Mouse (Mus musculus) spleen, postnatal 14 days (tissue): ENCODE measurements around the gene Trmt10c.
"Not testable (repeated sequence)": the region's sequence is repeated elsewhere in the genome, so short reads cannot be mapped to it uniquely, and the experiment has no call there.

Experiments
- DNase-seq, 2 experiments: peaks; one replicate each; pipeline ENCODE4 v3.0.0; 2021 to 2022; ENCODE audit warnings: low spot score in 2 of 2

The Trmt10c gene

DNA sequence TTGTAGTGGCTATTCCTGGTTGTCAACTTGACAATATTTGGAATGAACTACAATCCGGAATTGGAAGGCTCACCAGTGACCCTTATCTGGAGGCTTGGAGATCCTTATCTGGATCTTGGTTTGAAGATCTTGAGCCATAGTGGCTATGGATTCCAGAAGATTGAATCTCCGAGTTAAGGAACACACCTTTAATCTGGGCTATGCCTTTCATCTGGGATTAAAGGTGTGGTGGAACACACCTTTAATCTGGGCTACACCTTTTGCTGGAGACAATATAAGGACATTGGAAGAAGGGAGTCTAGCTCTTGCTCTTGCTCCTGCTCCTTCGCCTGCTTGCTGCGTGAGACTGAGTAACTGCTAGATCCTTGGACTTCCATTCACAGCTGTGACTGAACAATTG is 10.4 kb upstream of the Trmt10c start, which contains the start of gene Senp7:
TSS of gene Senp7 (plus strand) at position 301 of the 400 bp plus-strand sequence.
- not testable (repeated sequence) for DNase-seq

DNA sequence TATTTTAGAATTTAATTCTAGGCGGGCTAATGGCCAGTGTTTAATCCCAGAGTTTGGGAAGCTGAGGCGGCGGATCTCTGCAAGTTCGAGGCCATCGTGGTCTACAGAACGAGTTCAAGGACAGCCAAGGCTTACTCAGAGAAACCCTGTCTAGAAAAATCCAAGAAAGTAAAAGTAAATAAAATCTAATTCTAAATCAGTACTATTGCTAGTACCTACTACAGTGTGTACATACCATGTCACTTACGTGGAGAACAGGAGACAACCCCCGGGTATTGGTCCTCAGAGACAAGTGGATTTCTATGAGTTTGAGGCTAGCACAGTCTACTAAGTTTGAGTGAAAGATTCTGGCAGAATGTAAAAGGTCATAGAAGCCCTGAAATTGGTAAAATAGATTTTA is 471 bp upstream of the Trmt10c start:
- DNase-seq, result no peak

DNA sequence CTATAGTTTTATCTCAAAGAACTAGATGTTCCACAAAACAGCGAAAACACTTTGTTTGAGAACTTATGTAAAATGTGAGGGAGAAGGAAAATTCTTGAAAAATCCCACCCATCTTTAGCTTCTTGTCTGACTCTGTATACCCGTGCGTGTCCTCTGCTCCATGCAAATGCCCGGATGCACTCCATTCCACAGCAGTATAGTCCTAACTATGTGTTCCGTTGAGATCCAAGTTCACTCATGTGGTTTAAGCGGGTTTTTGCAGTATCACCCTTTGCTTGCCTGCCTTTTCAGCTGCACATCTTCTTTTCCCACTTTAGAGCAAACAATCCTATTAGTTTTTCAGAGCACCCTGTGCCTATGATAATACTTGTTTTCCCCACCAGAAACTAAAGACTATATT is 1.1 kb downstream of the Trmt10c start:
- no peak for DNase-seq

DNA sequence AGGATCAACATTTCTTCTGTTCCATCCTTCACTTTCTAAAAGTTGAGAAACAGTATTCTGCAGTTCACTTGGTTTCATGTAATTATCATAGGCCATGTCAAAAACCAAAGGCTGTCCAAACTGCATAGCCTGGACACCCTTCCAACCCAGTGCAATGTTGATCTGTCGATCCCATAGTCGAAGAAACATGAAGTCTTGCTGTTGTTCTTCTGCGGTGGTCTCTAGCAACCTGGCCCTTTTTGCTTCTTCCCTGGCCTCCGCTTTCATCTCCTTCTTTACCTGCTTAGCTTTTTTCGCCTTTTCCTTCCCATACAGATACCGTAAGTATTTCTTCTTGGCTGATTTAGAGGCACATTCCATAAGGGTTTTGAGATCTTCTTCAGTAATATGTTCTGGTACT is 3.1 kb downstream of the Trmt10c start:
- DNase-seq, result no peak

DNA sequence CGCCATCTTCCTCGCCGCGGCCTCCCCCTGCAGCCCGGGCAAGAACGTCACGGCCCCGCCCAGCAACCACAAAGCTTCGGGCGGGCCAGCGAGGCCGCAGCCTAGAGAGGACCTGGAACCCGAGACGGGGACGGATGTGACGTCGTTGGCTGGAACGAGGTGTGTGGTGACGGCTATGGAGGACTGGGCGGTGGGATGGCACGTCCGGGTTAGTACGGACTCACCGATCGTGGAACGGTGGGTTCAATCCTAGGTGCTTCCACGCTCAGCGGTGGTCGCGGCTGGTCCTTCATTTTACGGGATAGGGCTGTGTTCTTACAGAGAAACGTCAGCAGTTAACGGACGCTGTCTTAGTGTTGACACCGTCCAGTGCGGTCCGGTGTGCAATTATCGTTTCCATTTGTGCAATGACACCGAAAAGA is 7.9 kb downstream of the Trmt10c start, which contains the start of gene Pcnp:
TSS of gene Pcnp (minus strand) at position 79 of the 422 bp plus-strand sequence.
- peak; percentile 94 to 97 for DNase-seq

DNA sequence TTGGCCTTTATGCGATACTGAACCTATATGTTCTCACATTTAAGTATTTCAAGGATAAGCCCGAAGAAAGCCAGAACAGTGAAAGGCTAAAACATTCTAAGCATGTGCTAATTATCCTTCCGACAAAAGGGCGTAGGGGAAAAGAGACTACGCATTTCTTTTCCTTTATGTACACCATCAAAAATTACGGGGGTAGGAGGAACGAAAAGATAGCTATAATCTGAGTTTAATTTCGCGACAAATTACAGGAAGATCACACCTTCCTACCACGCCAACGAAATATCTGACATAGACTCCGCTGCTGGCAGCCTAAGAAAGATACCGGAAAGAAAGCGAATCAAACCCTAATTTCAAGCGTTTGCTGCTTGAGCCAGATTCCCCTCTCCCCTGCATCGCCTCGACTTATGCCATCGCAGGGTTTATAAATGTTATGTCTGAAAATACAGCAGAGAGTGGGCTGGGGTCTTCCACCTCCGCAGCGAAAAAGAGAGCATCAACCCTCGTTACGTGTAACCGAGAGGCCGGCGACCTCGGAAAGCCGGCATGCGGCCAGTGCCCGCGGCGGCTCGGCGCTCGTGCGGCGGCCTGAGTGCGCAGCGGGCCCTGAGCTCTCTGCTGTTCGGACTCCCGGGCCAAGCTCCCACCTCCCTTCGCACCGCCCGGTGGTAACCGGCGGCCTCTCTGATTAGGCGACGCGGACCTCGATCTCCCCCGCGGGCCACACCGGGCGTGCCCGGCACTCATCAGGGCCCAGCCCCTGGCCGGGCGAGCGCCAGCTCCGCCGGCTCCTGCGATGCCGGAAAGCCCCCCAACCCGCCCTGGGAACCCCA is 8.7 kb downstream of the Trmt10c start:
- no peak for DNase-seq

DNA sequence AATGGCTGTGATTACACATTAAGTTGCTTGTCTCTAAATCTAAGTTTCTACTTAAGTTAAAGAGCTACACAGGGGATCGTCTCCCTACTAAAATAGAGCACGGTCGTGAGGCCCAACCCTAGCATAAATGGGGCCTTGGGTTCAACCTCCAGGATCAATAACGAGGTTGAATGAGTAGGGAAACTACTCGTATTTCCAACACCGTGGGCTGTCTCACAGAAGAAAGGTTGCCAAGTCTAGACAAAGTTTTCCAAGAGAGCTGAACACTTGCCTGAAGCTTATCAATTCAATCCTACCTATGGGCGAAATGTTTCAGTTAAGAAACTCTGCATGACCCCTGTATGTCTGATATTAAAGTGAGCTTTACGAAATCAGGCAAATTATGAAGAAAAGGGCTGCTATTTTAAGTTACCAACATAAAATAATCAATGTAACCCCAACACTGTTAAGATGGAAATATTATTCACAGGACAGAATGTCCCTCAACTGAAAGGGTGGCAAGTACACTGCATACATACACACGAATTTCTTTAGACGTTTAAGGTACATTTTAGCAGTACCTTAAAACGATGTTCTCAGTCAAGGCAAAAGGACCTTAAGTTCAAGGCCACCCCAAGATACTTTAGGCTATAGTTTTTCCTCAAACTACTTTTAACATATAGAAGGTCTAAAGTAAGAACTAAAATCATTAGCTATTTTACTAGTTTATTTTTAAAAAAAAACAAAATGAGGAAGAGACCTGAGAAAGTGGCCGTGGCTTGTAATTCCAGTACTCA is 9.6 kb downstream of the Trmt10c start:
- no peak for DNase-seq

DNA sequence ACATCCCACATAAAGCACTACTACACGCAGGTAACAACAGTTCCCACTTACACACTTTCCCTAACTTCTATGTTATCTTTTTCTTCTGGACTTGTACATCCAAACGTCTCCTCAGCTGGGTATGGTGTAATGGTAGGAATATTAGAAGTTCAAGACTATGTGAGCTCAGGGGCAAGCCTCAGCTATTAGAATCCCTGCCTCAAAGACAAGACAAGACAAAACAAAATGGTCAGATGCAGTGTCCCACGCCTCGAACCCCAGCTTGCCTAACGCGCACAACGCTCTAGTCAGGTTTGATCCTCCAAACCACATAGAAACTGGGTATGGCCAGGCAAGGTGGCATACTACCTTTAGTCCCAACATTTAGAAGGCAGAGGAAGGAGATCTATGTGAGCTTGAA is 18.0 kb downstream of the Trmt10c start:
- DNase-seq, result no peak

DNA sequence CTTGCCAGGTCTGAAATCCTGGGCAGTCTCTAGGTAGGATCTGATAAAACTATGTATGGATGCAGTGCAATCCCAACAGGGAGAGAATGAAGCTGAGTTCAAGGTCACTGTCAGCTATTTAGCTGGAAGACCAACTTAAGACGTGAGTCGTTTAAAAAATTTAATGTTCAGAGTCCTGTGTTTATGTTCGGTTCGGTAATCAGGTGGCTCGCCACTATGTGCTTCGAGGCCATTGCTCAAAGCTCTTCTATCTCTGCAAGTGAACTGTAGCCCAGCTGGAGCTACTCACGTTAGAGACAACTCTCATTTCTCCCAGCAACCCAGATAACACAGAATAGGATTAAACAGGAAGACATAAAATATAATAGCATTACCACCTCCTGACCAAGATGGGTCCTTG is 23.5 kb downstream of the Trmt10c start:
- DNase-seq, result no peak

DNA sequence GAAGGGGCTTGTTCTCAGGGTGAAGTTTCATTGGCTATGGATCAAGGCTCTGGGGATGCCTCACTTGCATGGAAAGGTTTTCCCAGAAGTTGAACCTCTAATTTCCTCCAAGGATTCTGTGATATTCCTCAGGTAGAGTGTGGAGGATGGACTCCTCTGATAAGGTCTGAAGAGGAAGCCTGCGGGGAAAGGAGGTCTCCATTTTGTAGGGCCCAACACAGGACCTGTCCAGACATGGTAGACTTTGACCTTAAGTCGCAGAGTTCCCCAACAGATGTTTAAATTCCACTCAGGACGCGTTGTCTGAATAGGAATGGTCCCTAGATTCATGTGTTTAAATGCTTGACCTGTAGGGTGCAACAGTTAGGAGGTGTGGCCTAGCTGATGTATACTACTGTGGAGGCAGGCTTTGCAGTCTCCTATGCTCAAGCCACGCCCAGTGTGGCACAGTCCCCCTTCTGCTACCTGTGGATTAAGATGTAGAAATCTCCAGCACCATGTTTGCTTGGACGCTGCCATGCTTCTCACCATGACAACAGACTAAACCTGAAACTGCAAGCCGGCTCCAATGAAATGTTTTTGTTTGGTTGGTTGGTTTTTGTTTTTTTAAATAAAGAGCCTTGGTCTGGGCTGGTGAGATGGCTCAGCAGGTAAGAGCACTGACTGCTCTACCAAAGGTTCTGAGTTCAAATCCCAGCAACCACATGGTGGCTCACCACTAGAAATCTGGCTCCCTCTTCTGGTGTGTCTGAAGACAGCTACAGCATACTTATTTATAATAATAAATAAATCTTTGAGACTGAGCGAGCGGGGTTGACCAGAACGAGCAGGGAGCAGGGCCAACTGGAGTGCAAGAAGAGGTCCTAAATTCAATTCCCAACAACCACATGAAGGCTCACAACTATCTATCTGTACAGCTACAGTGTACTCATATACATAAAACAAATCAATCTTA is 24.6 kb downstream of the Trmt10c start:
- no peak for DNase-seq

DNA sequence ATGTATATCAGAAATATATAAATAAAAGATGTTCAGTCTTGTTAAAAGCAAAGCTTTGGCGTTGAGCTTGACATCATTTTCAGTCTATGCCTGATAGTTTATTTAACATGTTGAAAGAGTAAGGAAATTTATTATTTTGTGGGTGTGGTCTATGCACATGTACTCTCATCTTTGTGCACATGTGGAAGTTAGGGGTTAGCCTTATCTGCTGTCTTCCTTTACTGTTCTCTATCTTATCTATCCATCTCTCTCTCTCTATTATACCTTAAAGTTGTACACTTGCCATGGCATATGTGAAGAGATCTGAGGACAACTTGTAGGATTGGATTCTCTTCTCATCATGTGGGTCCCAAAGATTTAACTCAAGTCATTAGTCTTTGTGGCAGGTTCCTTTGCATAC is 28.8 kb downstream of the Trmt10c start:
- no peak for DNase-seq

DNA sequence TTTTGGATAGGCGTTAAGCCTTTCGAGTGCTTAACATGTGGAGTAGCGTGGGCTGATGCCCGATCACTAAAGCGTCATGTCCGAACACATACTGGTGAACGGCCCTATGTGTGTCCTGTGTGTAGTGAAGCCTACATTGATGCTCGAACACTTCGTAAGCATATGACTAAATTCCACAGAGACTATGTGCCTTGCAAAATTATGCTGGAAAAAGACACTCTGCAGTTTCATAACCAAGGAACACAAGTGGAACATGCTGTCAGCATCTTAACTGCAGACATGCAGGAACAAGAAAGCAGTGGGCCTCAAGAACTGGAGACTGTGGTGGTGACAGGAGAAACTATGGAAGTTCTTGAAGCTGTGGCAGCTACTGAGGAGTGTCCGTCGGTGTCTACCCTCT is 30.8 kb downstream of the Trmt10c start:
- DNase-seq, result no peak

DNA sequence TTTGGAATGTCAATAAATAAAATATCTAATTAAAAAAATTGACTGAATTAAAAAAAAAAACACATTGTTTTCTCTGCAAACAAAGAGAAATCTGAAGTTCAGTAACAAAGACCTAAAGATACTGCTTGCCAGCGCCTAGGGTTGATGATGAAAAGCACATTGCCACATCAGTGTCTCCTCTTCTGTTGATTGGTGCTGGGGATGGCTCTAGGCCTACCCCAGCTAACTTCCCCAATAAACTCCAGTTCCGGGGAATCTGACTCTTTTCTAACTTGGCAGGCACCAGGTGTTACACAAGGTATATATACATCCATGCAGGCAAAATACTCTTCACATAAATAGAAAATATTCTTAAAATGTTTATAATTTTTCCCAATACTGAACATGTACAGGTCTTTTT is 43.4 kb downstream of the Trmt10c start:
- DNase-seq, result no peak

DNA sequence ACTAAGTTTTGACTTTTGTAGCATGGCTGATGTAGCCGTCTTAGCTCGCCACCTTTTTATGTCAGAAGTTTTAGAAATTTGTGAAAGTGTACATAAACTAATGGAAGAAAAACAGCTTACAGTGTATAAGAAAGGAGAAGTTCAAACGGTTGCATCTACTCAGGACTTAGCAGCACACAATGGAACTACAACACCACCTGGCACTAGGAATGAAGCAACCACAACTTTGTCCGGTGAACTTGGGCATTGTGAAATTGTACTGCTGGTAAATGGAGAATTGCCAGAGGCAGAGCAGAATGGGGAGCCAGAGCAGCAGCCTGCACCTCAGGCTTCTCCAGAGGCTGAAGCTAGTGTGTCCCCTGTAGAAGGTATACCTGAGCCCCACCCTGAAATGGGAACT is 47.3 kb downstream of the Trmt10c start:
- no peak for DNase-seq

DNA sequence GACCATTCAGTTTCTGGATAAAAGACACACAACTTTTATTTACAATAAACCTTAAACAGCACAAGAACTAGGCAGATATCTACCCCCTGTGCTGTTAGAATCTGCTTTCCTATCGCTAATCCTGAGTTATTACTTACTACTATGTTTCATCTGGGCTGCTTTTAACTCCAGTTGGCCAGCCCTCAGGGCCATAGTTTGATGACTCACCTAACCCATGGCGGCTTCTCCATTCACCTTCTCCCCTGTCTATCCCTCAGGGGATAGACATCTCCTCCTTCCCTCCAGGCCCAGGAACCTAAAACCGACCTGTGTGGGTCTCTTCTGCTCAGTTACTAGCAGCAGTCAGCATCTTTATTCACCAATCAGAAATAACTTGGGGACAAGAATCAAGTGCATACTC is 51.6 kb downstream of the Trmt10c start:
- no peak for DNase-seq
